In genomic region chr1:184664098-184664375, GRCm38 (mm10) we compare ENCODE assay signal across 10 mouse cellular contexts.
DNase-seq lines count a peak whose midpoint lies in the region; ATAC-seq and TF ChIP-seq lines count a peak whose summit lies in the region.
"Had no signal": no experiment of that assay in that cellular context is flagged by ENCODE, and none has a peak within 500 bp of the region (broad histone marks: within the 10 kb centered on the region; RNA-seq: fewer than 3 reads in every experiment).

No protein-coding gene starts in this region.

- no peak for ATAC-seq in kidney, embryonic 14.5 days (ENCODE audit: low FRiP score, low TSS enrichment)
- ATAC-seq in embryonic facial prominence, embryonic 14.5 days (ENCODE audit: low read depth): no peak
- ATAC-seq in liver, embryonic 14.5 days (ENCODE audit: insufficient read depth): 0 out of 2 replicates have a peak, but pooled peaks have one; percentile 24
- no peak for ATAC-seq in forebrain, embryonic 16.5 days
- no peak for ATAC-seq in forebrain, postnatal 0 days

- no peak overlapping the region for H3K27ac ChIP-seq in kidney, embryonic 14.5 days (ENCODE audit: low read depth, low read length)
- H3K27ac ChIP-seq in embryonic facial prominence, embryonic 14.5 days (replicated peaks; ENCODE audit: low read depth, low read length): no peak overlapping the region
- H3K27ac ChIP-seq in liver, embryonic 14.5 days: no peak overlapping the region
- no peak overlapping the region for H3K27ac ChIP-seq in forebrain, embryonic 16.5 days (ENCODE audit: low read length)
- no peak overlapping the region for H3K27ac ChIP-seq in forebrain, postnatal 0 days (ENCODE audit: low read depth, low read length)

- H3K4me3 ChIP-seq in kidney, embryonic 14.5 days (ENCODE audit: low read length): no peak overlapping the region
- no peak overlapping the region for H3K4me3 ChIP-seq in embryonic facial prominence, embryonic 14.5 days (ENCODE audit: low read depth, low read length)
- H3K4me3 ChIP-seq in liver, embryonic 14.5 days (ENCODE audit: insufficient read depth in 1 of 2, low read depth in 2 of 2, low read length in 2 of 2): no peak overlapping the region
- no peak overlapping the region for H3K4me3 ChIP-seq in forebrain, embryonic 16.5 days (replicated peaks; ENCODE audit: low read length)
- no peak overlapping the region for H3K4me3 ChIP-seq in forebrain, postnatal 0 days (ENCODE audit: low read depth, low read length)

- 36% methylated on average over 5 of the region's 5 CpGs for WGBS in kidney, embryonic 14.5 days
- 66% methylated on average over 5 of the region's 5 CpGs for WGBS in embryonic facial prominence, embryonic 14.5 days
- 26% methylated on average over 5 of the region's 5 CpGs for WGBS in liver, embryonic 14.5 days (ENCODE audit: insufficient replicate concordance)
- 66% methylated on average over 5 of the region's 5 CpGs for WGBS in forebrain, embryonic 16.5 days
- 66% methylated on average over 5 of the region's 5 CpGs for WGBS in forebrain, postnatal 0 days

- no peak for TF ChIP-seq EP300 in liver, embryonic 14.5 days (IDR thresholded peaks at IDR 0.05; ENCODE audit: low read depth)

- DNase-seq in kidney, postnatal 14 days: no peak
- DNase-seq in 3134 (ENCODE audit: extremely low read depth, insufficient read length, low spot score): peak; percentile 8
- DNase-seq in embryonic facial prominence, embryonic 14.5 days (ENCODE audit: low spot score): no peak
- DNase-seq in liver, embryonic 14.5 days (ENCODE audit: low read depth in 3 of 3, low spot score in 3 of 3): no peak
- no peak for DNase-seq in cerebellum, postnatal 10 days
- DNase-seq in forebrain, postnatal 0 days: no peak
- DNase-seq: cerebellum, adult 2 months; thymus, postnatal 4 days had no signal

- peak overlapping the region; percentile 21; the same call in 1 of the 2 replicates for H3K4me2 ChIP-seq in kidney, embryonic 14.5 days (replicated peaks; ENCODE audit: low read depth, low read length)
- peak overlapping the region; percentile 21; the same call in 1 of the 2 replicates for H3K4me2 ChIP-seq in embryonic facial prominence, embryonic 14.5 days (ENCODE audit: low read depth, low read length)
- peak overlapping the region; percentile 34; the same call in 1 of the 2 replicates for H3K4me2 ChIP-seq in liver, embryonic 14.5 days (ENCODE audit: low read depth)
- H3K4me2 ChIP-seq in forebrain, embryonic 16.5 days (ENCODE audit: low read length): no peak overlapping the region
- H3K4me2 ChIP-seq in forebrain, postnatal 0 days (ENCODE audit: low read depth): no peak overlapping the region

- H3K27me3 ChIP-seq in kidney, embryonic 14.5 days (ENCODE audit: control insufficient read depth, insufficient read depth, low read length): peaks cover 3% of the 10 kb centered on the region
- no peaks in the 10 kb centered on the region for H3K27me3 ChIP-seq in embryonic facial prominence, embryonic 14.5 days (replicated peaks; ENCODE audit: control insufficient read depth, insufficient read depth, low read length)
- no peaks in the 10 kb centered on the region for H3K27me3 ChIP-seq in liver, embryonic 14.5 days (ENCODE audit: control insufficient read depth, insufficient read depth, low read length)
- no peaks in the 10 kb centered on the region for H3K27me3 ChIP-seq in forebrain, embryonic 16.5 days (replicated peaks; ENCODE audit: control insufficient read depth, insufficient read depth, low read length)
- H3K27me3 ChIP-seq in forebrain, postnatal 0 days (ENCODE audit: insufficient read depth, low read length): no peaks in the 10 kb centered on the region

- H3K36me3 ChIP-seq in kidney, embryonic 14.5 days (ENCODE audit: control insufficient read depth, insufficient read depth, low read length): no peaks in the 10 kb centered on the region
- H3K36me3 ChIP-seq in embryonic facial prominence, embryonic 14.5 days (ENCODE audit: control insufficient read depth, insufficient read depth, low read length): no peaks in the 10 kb centered on the region
- H3K36me3 ChIP-seq in liver, embryonic 14.5 days (replicated peaks; ENCODE audit: control insufficient read depth, insufficient read depth, low read depth): no peaks in the 10 kb centered on the region
- no peaks in the 10 kb centered on the region for H3K36me3 ChIP-seq in forebrain, embryonic 16.5 days (ENCODE audit: control insufficient read depth, insufficient read depth)
- H3K36me3 ChIP-seq in forebrain, postnatal 0 days (ENCODE audit: insufficient read depth): no peaks in the 10 kb centered on the region

- TF ChIP-seq CTCF in liver, embryonic 14.5 days (IDR thresholded peaks at IDR 0.05; ENCODE audit: low read depth): no peak
- TF ChIP-seq CTCF in forebrain, postnatal 0 days (IDR thresholded peaks at IDR 0.05; ENCODE audit: low read depth): no peak

- no peaks in the 10 kb centered on the region for H3K9me3 ChIP-seq in kidney, embryonic 14.5 days (ENCODE audit: control insufficient read depth, low read length)
- no peaks in the 10 kb centered on the region for H3K9me3 ChIP-seq in embryonic facial prominence, embryonic 14.5 days (ENCODE audit: control insufficient read depth, low read length)
- no peaks in the 10 kb centered on the region for H3K9me3 ChIP-seq in liver, embryonic 14.5 days (ENCODE audit: control insufficient read depth, low read length)
- peaks cover 2% of the 10 kb centered on the region; the same call in 1 of the 2 replicates for H3K9me3 ChIP-seq in forebrain, embryonic 16.5 days (ENCODE audit: control insufficient read depth, low read length)
- H3K9me3 ChIP-seq in forebrain, postnatal 0 days (ENCODE audit: low read length): 0 out of 2 replicates have a peak, but pooled peaks cover 3% of the 10 kb centered on the region

- no peak overlapping the region for H3K9ac ChIP-seq in kidney, embryonic 14.5 days (ENCODE audit: low read depth, low read length)
- no peak overlapping the region for H3K9ac ChIP-seq in embryonic facial prominence, embryonic 14.5 days (ENCODE audit: low read depth, low read length)
- H3K9ac ChIP-seq in liver, embryonic 14.5 days (replicated peaks): no peak overlapping the region
- no peak overlapping the region for H3K9ac ChIP-seq in forebrain, embryonic 16.5 days (replicated peaks; ENCODE audit: low read depth, low read length)
- no peak overlapping the region for H3K9ac ChIP-seq in forebrain, postnatal 0 days

- H3K4me1 ChIP-seq in kidney, embryonic 14.5 days (ENCODE audit: control insufficient read depth, insufficient read depth, low read length): no peaks in the 10 kb centered on the region
- H3K4me1 ChIP-seq in embryonic facial prominence, embryonic 14.5 days (ENCODE audit: control insufficient read depth, insufficient read depth, low read length): no peaks in the 10 kb centered on the region; the same call in 1 of the 2 replicates
- H3K4me1 ChIP-seq in liver, embryonic 14.5 days (replicated peaks; ENCODE audit: control insufficient read depth in 2 of 2, insufficient read depth in 2 of 2, low read length in 1 of 2): peaks cover 21 to 23% of the 10 kb centered on the region in 2 experiments
- H3K4me1 ChIP-seq in forebrain, embryonic 16.5 days (replicated peaks; ENCODE audit: control insufficient read depth, insufficient read depth, low read length): 0 out of 2 replicates have a peak, but pooled peaks cover 2% of the 10 kb centered on the region
- no peaks in the 10 kb centered on the region for H3K4me1 ChIP-seq in forebrain, postnatal 0 days (ENCODE audit: insufficient read depth)

Comparison
In these comparisons a context has a peak if more than half of its experiments do, and no peak if none do; other contexts are left out.
1. H3K4me2 ChIP-seq: peak in kidney, embryonic 14.5 days (single experiment), embryonic facial prominence, embryonic 14.5 days (single experiment) and liver, embryonic 14.5 days (single experiment); none in forebrain, embryonic 16.5 days (single experiment) and forebrain, postnatal 0 days (single experiment).